Mouse (Mus musculus) left cerebral cortex, adult 11 months (tissue): ENCODE results near the gene Ptprg.
A peak's percentile ranks its signal among the peaks of the same experiment; 100 is the strongest.
"Not testable (repeated sequence)": the region's sequence is repeated elsewhere in the genome, so short reads cannot be mapped to it uniquely, and the experiment has no call there.

Experiments
- DNase-seq: peaks from one replicate; pipeline ENCODE4 v3.0.0; 2022; ENCODE audit warnings: low spot score

Gene Ptprg

GRCm38 (mm10) chr14:12218544-12219150 is 665.3 kb downstream of the Ptprg start:
- DNase-seq, result no peak

GRCm38 (mm10) chr14:12219877-12220276 is 666.5 kb downstream of the Ptprg start:
- DNase-seq, result no peak

- DNase-seq, result no peak
Measured at GRCm38 (mm10) chr14:12220540-12220939, 667.2 kb downstream of the Ptprg start.

- no peak for DNase-seq
Measured at GRCm38 (mm10) chr14:12221571-12221970, 668.2 kb downstream of the Ptprg start.

- no peak for DNase-seq
Measured at GRCm38 (mm10) chr14:12243726-12244125, 690.4 kb downstream of the Ptprg start.

- no peak for DNase-seq
Measured at GRCm38 (mm10) chr14:12276031-12276430, 722.7 kb downstream of the Ptprg start.

- DNase-seq, result no peak
Measured at GRCm38 (mm10) chr14:12283641-12284040, 730.3 kb downstream of the Ptprg start, which contains the start of gene Gm49355. Gene Gm49355 (plus strand): TSS chr14:12283976.

- DNase-seq, result peak; percentile 77
Measured at GRCm38 (mm10) chr14:12284141-12284912, 731.0 kb downstream of the Ptprg start, which contains the start of gene 3830406C13Rik. Gene 3830406C13Rik (plus strand): TSS chr14:12284173.

- not testable (repeated sequence) for DNase-seq
Measured at GRCm38 (mm10) chr14:12289747-12290146, 736.4 kb downstream of the Ptprg start.
